Mouse (Mus musculus): Measurements from ENCODE around the gene Serpina6.

- TF ChIP-seq CTCF (IDR thresholded peaks at IDR 0.05; ENCODE audit: low read depth) (no peak), EP300 (IDR thresholded peaks at IDR 0.05; ENCODE audit: low read depth) (no peak)
Measured at GRCm38 (mm10) chr12:103657991-103658390, 979 bp upstream of the Serpina6 start.

Data from liver, embryonic 14.5 days (tissue).